Mouse (Mus musculus) heart, adult 2 months (tissue): ENCODE data around the gene Dido1.

ENCODE experiments used
- CTCF ChIP-seq: fragments of 200-600 bp; IDR thresholded peaks from 2 replicates; pipeline ENCODE4 v1.8.1; 2022; ENCODE audit warnings: antibody characterized with exemption, mild to moderate bottlenecking, moderate library complexity
- EP300 ChIP-seq: fragments of 200-500 bp; IDR thresholded peaks from 2 replicates; pipeline ENCODE4 v1.6.1; 2011; ENCODE audit warnings: low read depth, low read length, control low read depth; ENCODE audit not compliant: insufficient read depth
- POLR2A ChIP-seq: fragments of 200-500 bp; IDR thresholded peaks from 2 replicates; pipeline ENCODE4 v1.6.1; 2011; ENCODE audit warnings: mild to moderate bottlenecking, low read depth, low read length, control low read depth; ENCODE audit not compliant: insufficient read depth

DNA sequence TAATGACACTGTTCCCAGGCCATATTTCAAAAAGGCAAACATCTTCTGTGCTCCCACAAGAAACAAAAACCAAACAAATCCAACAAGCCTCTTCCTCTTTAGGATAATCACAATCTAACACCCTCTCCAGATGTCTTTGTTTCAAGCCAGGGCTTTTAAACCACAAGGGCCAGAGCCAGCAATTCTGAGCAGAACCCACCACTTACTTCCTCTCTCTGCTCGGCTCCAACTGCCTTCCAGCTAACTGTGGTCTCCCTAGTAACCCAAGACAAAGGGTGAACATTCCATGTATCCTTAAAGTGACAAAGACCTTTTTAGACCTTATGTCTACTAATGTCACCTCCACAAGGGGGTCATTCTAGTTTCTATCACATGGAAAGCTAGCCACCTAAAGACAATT lies 17.2 kb downstream of the Dido1 start:
- TF ChIP-seq CTCF (0 out of 2 replicates have a peak, but pooled peaks have one; percentile 4), EP300 (no peak), POLR2A (no peak)
